Mouse (Mus musculus): Measurements from ENCODE around the gene Fbxl14.

Gene Fbxl14

DNA sequence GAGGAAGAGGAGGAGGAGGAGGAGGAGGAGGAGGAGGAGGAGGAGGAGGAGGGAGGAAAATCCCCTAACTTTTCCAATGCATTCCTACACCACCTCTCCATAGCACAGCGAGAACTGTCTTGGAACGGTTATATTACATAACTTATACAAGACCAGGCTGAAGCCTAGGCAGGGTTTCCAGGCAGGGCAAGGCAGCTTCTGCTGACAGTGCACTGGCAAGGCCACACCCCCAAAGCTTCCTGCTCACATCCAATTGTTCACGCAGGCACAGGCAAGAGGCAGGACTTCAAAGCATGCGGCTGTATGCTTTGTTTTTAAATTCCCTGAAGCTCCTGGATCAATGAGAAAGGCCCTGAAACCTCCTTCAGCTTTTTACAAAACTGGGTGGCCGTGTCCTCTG, 19.8 kb downstream of the Fbxl14 start:
- no peak for DNase-seq

DNA sequence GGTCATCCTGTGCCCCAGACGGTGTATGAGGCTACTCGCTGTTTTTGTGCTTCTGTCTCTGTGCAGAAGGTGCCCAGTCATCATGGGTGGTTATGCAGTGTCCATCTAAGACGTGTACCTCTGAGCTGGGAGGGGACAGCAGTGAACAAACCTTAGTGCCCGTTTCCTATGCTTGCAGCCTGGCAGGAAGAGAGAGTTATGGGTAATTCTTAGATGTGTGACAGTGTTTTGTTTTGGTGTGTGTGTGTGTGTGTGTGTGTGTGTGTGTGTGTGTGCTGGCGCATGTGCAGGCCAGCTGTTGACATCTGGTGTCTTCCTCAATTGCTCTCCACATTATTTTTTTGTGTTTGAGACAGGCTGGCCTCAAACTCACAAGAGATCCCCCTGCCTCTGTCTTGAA, 20.6 kb downstream of the Fbxl14 start:
- DNase-seq: no peak

DNA sequence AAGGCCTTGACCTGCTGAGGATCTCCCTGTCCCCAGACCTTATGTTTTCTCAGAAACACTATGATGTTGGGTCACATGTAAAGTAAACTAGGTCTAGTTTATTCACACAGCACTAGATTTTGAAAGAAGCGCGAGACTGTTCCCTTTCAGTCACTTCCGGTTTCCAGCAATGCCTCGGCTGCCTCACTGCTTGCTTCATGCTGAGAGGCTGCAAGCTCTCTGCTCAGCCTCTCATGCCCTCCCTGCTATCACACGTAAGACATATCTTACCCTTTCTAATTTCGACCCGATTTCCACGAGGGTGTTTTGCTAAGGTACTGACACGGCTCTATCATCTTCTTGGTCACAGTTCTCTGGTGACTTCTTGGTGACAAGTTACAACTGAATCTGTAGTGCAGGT, 22.6 kb downstream of the Fbxl14 start:
- no peak for DNase-seq

DNA sequence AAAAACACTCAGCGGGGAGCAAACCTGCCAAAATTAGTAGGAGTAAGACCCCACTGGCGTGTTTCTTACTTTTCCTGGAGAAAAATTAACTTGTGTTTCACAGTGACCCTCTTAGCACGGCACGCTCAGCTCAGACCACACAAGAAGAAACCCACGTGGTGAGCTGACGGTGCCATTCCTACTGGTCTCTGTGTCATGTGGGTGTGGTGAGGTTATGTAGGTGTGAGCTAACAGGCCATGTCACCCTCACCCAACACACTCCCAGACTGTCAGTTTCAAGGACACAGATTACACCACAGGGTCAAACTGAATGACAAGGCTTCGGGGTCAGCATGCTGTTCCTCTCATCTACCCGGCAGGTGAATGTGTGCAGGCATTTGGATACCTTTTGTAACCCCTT, 25.3 kb downstream of the Fbxl14 start:
- no peak for DNase-seq

DNA sequence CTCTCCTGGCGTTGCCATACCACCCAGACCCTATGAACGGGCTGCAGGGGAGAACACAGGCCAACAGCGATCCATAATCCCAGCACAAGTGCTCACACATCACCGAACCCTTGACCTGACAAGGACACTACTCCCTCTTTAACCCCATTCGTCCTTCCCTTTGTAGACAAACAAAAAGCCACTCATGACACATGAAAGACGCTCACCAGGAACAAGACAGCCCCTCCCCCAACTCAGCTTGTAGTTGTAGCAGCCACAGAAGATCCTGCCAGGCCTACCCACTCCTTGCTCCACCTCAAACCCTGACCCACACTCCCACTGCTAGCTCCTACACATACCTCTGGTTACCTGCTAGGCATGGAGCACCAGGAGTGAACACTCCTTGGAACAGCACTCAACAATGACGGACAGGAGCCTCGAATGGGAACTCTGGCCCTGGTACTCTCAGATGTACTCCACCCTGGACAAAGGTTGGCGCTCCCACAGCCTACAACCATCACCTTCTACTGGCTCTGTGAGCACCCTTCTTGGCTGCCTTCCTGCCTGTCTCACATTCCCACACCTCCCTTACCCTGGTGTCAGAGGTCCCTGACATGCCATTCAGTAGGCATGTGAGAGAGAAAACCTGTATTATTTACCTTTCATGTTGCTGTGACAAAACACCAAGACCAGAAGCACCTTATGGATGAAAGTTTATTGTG, 26.2 kb downstream of the Fbxl14 start:
- no peak for DNase-seq

DNA sequence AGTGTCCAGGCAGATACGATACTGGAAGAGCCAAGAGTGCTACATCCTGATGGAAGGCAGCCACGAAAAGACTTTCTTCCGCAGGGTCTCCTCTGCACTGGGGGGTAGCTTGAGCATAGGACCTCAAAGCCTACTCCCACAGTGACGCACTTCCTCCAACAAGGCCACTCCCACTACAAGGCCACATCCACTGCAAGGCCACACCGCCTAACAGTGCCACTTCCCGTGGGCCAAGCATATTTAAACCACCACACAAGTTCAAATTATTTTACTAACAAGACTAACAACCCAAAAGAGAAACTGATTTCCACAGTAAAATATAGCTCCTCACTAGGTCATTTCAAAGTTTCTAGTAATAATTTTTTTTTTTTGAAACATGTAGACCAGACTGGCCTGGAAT, 28.8 kb downstream of the Fbxl14 start:
- no peak for DNase-seq

DNA sequence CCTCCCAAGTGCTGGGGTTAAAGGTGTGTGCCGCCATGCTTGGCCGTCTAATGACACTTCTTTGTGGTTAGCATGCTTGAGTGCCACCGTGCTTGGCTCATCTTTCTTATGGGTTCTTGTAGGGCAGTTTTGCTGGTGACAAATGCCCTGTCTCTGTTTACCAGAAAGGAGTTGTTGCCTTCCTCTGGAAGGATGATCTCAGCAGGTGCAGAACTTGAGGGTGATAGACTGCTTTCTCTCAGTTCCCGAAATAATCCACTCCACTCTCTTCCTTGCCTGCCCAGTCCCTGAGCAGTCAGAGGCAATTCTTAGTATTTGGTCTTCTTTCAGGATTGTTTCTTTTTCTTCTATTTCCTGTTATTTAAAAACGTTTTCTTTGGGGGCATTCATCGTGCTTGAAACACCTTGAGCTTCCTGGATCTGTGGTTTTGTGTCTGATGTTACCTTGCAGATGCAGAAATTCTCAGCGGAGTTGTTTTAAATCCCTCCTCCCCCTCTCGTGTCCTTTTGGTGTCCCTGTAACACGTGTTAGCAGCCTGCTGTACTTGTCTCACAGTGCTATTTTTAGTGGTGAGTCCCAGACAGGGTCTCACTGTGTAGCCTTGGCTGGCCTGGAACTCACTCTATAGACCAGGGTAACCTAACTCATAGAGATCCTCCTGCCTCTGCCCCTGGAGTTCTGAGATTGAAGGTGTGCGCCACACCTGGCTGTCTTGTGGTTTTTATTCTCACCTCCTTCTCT, 29.3 kb downstream of the Fbxl14 start:
- no peak for DNase-seq

DNA sequence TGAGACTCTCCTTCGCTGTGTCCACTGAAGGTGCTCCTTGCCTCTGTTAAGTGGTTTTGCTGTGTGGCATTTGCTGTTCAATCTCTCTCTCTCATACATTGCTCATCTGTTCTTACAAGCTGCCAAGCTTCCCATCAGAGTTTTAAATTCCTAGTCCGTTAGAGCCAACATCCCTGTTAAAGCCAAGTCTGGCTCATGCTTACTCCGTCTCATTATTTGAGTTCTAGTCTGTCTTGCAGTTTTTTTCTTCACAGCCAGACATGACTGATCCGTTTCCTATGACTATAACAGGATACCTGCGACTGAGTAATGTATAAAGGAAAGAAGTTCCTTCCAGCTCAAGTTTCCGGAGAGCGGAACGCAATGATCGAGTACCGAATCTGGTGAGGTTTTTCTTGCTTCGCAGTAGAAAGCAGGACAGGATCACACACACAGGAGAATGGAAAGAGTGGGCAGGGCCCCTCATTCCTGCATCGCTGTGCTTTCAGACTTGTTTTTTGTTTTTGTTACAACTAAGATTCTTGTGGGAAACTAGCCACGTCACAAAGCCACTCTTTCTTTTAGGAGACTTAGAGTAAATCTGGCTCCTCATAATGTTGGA, 30.1 kb downstream of the Fbxl14 start:
- no peak for DNase-seq

DNA sequence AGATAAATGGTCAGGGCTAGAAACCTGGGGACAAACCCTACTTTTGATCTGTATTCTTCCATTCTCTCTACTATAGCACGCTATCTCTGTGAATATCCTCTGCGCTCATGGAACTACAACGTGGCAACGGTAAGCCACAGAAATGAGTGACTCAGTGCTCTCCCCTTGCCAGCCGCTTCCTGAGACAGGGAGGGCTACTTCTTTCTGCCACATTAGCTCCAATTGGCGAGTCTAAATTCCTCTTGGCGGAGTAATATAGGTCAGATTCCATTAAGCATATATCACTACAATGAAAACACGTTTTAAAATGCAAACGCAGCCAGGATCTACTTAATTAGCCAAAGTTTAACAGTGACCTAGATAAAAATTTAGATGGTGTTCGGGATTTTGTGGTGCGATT, 33.2 kb downstream of the Fbxl14 start:
- DNase-seq: no peak

DNA sequence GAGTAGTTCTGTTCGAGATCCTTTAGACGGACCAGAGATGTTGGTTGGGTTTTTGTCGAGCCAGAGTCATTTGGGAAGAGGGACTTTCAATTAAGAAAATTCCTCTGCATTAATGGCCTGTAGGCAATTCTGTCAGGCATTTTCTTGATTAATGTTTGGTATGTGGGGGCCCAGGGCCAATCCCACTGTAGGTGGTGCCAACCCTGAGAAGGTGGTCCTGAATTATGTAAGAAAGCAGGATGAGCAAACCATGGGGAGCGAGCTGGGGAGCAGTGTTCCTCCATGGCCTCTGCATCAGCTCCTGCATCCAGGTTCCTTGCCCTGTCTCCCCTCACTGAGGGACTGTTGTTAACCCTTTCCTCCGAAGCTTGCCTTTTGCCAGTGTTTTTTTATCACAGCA, 34.0 kb downstream of the Fbxl14 start:
- DNase-seq: no peak

DNA sequence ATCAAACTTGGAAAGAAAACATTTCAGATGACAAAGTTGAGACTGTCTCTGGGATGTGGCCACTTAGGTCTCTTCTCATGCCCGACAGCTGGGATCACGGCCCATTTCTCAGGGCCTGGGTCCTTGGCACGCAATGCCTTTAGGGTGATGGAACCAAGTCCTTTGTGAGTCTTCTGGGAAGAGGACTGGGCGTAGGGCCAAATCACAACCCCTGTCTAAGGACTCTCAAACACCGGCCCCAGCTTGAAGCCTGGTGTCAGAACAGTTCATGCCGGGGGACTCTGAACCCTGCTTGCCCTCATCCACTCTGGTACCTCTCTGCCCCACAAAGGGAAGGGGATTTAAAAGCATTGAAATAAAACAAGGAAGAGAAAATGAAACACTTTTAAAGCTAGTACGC, 34.6 kb downstream of the Fbxl14 start:
- DNase-seq: peak; percentile 43 to 61

DNA sequence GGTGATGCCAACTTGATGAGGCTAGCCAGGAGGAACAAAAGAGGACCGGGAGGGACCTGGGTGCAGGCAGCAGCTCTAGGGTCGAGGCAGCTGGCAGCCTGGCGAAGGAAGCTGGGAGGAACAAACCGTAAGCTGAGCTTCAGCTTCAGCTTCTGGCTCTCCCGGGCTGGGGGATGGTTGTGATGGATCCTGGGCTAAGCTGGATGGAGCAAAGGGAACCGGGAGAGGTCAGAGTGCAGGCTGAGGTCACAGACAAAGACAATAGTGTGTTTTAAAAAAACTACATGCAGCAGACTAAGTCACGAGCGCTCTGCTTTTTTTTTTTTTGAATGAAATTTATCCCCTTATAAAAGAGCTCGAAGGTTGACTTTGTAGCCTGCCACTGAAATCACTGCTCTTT, 41.3 kb downstream of the Fbxl14 start:
- DNase-seq: peak; percentile 15 to 26

DNA sequence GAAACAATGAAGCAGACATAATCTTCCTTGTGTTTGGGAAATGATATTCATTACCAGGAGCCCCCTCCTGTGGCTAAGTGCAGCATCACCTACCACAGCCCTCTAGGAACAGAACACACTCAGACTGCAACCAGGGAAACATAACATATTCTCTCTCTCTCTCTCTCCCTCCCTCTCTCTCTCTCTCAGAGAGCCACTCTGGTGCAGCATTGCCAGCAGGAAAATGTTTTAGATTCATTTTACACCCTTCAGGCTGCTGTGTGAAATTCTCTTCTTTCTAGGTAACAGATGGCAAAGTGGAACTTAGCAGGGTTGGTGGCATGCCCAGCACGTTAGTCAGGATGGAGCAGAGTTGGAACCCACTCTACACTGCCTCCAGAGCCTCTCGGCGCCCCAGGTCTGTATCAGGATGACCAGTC, 42.0 kb downstream of the Fbxl14 start:
- peak in 1 of 2 experiments; percentile 57 for DNase-seq

DNA sequence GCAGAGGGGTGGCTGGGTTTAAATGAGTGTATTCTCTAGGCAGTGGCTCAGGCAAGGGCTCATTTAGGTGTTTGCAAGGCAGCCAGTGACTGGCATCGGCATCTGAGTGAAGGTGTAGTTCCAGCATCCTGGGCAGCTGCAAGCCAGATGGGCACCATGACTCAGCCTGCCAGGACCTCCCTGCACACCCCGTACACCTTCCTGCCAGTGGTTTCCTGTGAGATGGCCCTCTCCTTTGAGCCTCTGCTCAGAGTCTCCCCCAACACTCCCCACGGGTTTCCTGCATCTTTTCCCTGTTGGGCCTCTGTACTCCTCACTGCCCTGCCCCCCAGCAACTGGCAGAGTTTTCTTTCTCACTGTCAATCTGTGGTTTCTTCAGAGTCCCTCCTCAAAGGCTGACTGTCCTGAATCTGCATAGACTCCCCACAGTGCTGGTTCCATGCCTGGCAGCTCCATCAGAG, 42.5 kb downstream of the Fbxl14 start:
- DNase-seq: peak; percentile 46 to 52

DNA sequence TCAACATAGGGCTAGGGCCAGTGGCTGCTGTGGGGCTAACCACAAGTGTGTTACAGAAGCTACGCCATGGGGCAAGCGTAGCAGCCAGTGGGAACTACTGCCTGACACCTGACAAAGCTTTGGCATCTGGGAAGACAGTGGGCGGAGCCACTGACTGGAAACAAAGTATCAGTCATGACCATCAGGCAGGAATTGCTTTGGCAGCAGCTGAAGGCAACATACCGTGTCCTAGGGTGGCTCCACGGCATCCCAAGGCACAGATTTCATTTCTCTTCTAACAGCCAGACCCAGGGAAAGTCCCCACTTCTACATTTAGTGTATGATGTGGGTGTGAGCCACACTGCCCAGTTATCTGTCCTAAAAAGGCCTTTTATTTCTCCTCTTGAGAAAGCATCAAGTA, 47.0 kb downstream of the Fbxl14 start:
- no peak for DNase-seq

DNA sequence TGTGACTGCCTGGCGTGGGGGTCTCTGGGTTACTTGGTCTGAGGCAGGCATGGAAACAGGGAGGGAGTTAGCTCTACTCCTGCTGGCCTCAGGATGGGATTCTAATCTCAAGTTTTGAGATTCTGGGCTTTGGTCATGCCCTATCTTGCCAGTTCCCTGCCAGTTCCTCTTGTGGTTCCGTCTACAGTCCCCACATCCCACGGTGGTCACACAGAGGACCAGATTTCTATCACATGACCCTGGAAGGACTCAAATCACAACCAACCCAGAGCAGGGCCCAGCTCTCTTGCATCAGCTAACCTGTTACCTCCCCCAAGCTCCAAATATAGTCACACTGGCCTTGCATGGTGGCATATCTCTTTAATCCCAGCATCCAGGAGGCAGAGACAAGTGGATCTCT, 50.2 kb downstream of the Fbxl14 start:
- DNase-seq: no peak

Measured in cerebellum, postnatal 10 days (tissue).